Mouse (Mus musculus): ENCODE data around the gene Rgl2.

DNA sequence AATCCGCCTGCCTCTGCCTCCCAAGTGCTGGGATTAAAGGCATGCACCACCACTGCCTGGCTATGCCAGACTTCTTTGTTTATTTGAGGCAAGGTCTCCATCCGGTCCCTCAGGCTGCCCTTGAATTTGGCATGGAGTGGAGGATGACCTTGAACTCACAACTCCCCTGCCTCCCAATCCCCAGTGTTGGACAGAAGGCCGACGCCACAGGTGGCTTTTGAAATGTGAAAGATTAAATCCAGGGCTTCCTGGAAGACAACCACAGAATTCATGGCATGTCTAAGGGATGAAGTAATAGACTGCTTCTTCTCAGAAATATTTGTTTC lies 28.4 kb upstream of the Rgl2 start:
- TF ChIP-seq EP300 (IDR thresholded peaks at IDR 0.05; ENCODE audit: low read depth) (no peak), CTCF (IDR thresholded peaks at IDR 0.05; ENCODE audit: low read depth) (no peak)

Data from heart, postnatal 0 days (tissue).